Mouse (Mus musculus) megakaryocyte, embryonic 14.5 days (primary cell): ENCODE measurements around the gene Ifnlr1.

Source experiments
- FLI1 ChIP-seq: IDR thresholded peaks from 2 replicates; pipeline ENCODE4 v1.6.1; 2012; ENCODE audit warnings: low read length, inconsistent platforms, mixed read lengths
- GATA1 ChIP-seq: IDR thresholded peaks from 3 replicates; pipeline ENCODE4 v1.6.1; 2012; ENCODE audit warnings: mixed read lengths, low read length, inconsistent platforms, borderline replicate concordance

- TF ChIP-seq GATA1 (no peak), FLI1 (no peak)
These were observed 33.0 kb upstream of the Ifnlr1 start for GRCm38 (mm10) chr4:135652966-135653607.
